Mouse (Mus musculus) forebrain, embryonic 11.5 days (tissue): ENCODE data around the gene 1700042G07Rik. TPM values are rescaled to one million over a fixed set of nuclear protein-coding genes. Genes with fewer than 3 reads are reported as not detected.

Source experiments
- ATAC-seq: fragments of 200-750 bp; cut with Nextera tagmentation; replicated peaks from 2 replicates; pipeline ENCODE4 v1.8.0; 2017; ENCODE audit warnings: moderate TSS enrichment; ENCODE audit not compliant: low FRiP score
- DNase-seq: peaks from one replicate; pipeline ENCODE4 v3.0.0-alpha.2; 2017; ENCODE audit warnings: low spot score
- H3K27ac ChIP-seq: fragments of 300-500 bp; sonication (generic); 2 replicates; pipeline ENCODE4 v1.5.1; 2014; ENCODE audit warnings: low read depth, low read length
- H3K27me3 ChIP-seq: fragments of 300-500 bp; sonication (generic); 2 replicates; pipeline ENCODE4 v1.6.1; 2014; ENCODE audit warnings: mild to moderate bottlenecking, low read length, mixed read lengths; ENCODE audit not compliant: control insufficient read depth, insufficient read depth
- H3K36me3 ChIP-seq: fragments of 300-500 bp; sonication (generic); 2 replicates; pipeline ENCODE4 v1.6.1; 2014; ENCODE audit warnings: mild to moderate bottlenecking, low read length, moderate library complexity, mixed read lengths; ENCODE audit not compliant: control insufficient read depth, insufficient read depth
- H3K4me1 ChIP-seq: fragments of 300-500 bp; sonication (generic); replicated peaks from 2 replicates; pipeline ENCODE4 v1.6.1; 2014; ENCODE audit warnings: low read length, mixed read lengths; ENCODE audit not compliant: control insufficient read depth, insufficient read depth
- H3K4me2 ChIP-seq: fragments of 300-500 bp; sonication (generic); 2 replicates; pipeline ENCODE4 v1.6.1; 2014; ENCODE audit warnings: low read depth, mild to moderate bottlenecking, low read length, moderate library complexity, mixed read lengths; ENCODE audit not compliant: severe bottlenecking
- H3K4me3 ChIP-seq: fragments of 300-500 bp; sonication (generic); 2 replicates; pipeline ENCODE4 v1.5.1; 2014; ENCODE audit warnings: low read depth, low read length
- H3K9ac ChIP-seq: fragments of 300-500 bp; sonication (generic); 2 replicates; pipeline ENCODE4 v1.6.1; 2014; ENCODE audit warnings: low read length
- H3K9me3 ChIP-seq: fragments of 300-500 bp; sonication (generic); 2 replicates; pipeline ENCODE4 v1.6.1; 2016; ENCODE audit warnings: low read length, mixed read lengths; ENCODE audit not compliant: control insufficient read depth
- WGBS: fragments of 180-500 bp; shearing (Covaris S2); extraction: QIAGEN DNeasy Blood & Tissue Kit; methylation state at CpG from one replicate; pipeline ENCODE4 v1.1.7; 2014; 5-methylcytosine and 5-hydroxymethylcytosine counted together
- polyA plus RNA-seq: library from polyadenylated mRNA; unstranded; fragments of >200 nt; fragmentation: Nextera tagmentation; extraction: Ambion mirVana; gene quantifications from 2 replicates; pipeline ENCODE4 v1.2.1, GENCODE M21; 2014

The 1700042G07Rik gene
- polyA plus RNA-seq, 1 experiment from 2014 or later, result not detected

- WGBS, result 95% methylated on average over 15 of the region's 15 CpGs
- Histone ChIP-seq H3K27ac (no peak overlapping the region), H3K9me3 (no peaks in the 10 kb centered on the region), H3K27me3 (no peaks in the 10 kb centered on the region), H3K4me1 (peaks cover 6% of the 10 kb centered on the region), H3K4me3 (no peak overlapping the region), H3K36me3 (peaks cover 10% of the 10 kb centered on the region; the same call in 1 of the 2 replicates), H3K9ac (no peak overlapping the region), H3K4me2 (no peak overlapping the region)
- ATAC-seq (no peak), DNase-seq (no peak)
These were observed 20.5 kb upstream of the 1700042G07Rik start for GRCm38 (mm10) chr4:116152702-116153101.

- Histone ChIP-seq H3K4me1 (no peaks in the 10 kb centered on the region), H3K4me3 (no peak overlapping the region), H3K36me3 (peaks cover 13% of the 10 kb centered on the region; the same call in 1 of the 2 replicates), H3K4me2 (no peak overlapping the region), H3K9ac (no peak overlapping the region), H3K27me3 (no peaks in the 10 kb centered on the region), H3K27ac (no peak overlapping the region), H3K9me3 (no peaks in the 10 kb centered on the region)
- DNase-seq (no peak), ATAC-seq (no peak)
- WGBS, result 86% methylated on average over 2 of the region's 2 CpGs
These were observed 15.3 kb upstream of the 1700042G07Rik start for GRCm38 (mm10) chr4:116157882-116158281.

DNA sequence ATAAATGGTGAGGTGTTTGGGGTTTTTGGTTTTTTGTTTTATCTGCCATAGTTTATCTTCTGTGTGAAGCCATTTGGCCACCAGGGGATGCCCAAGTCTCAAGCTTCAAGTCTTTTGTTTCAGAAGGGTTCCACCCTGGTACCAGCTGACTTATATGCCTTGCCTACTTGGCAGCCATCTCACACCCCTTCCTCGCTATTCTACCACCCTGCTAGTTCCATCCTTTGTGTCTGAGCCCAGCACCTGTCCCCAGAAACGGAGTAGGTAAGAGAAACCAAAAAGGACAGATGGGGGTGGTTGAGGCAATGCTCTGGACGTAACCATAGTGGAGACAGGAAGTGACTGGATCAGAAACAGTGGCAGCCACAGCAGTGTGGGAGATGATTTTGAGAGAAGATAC is 13.3 kb upstream of the 1700042G07Rik start:
- Histone ChIP-seq H3K4me2 (no peak overlapping the region), H3K9ac (no peak overlapping the region), H3K9me3 (no peaks in the 10 kb centered on the region), H3K27ac (no peak overlapping the region), H3K36me3 (peaks cover 8% of the 10 kb centered on the region; the same call in 1 of the 2 replicates), H3K4me1 (no peaks in the 10 kb centered on the region), H3K4me3 (no peak overlapping the region), H3K27me3 (no peaks in the 10 kb centered on the region)
- 83% methylated on average over 3 of the region's 3 CpGs for WGBS
- DNase-seq (no peak), ATAC-seq (no peak)

DNA sequence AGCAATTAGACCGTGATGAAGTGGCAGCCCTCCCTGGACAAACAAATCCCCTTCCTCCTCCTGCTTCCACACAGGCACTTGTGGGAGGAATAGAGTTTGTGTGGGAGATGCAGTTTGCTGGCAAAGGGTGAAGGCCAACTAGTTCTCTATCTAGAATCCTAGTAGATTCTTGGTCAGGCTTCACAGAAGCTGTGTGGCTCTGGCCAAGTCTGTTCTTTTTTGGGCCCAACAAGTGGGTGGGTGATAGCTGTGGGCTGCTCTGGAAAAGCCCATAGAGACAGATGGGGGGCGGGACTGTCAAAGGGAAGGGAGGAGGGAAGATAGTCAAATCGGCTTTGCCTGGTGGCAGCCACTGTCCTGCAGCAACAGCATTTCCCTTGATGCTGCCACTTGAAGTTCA is 12.4 kb upstream of the 1700042G07Rik start:
- no peak overlapping the region for H3K9ac ChIP-seq
- WGBS, result 91% methylated on average over 3 of the region's 3 CpGs
- peaks cover 8% of the 10 kb centered on the region; the same call in 1 of the 2 replicates for H3K36me3 ChIP-seq
- H3K4me3 ChIP-seq, result no peak overlapping the region
- ATAC-seq, result no peak
- DNase-seq, result no peak
- H3K4me1 ChIP-seq, result no peaks in the 10 kb centered on the region
- H3K27me3 ChIP-seq, result no peaks in the 10 kb centered on the region
- H3K9me3 ChIP-seq, result no peaks in the 10 kb centered on the region
- no peak overlapping the region for H3K4me2 ChIP-seq
- no peak overlapping the region for H3K27ac ChIP-seq

GRCm38 (mm10) chr4:116162142-116162541 is 11.0 kb upstream of the 1700042G07Rik start:
- no peaks in the 10 kb centered on the region for H3K4me1 ChIP-seq
- H3K27ac ChIP-seq, result no peak overlapping the region
- no peak overlapping the region for H3K4me3 ChIP-seq
- no peaks in the 10 kb centered on the region for H3K27me3 ChIP-seq
- WGBS, result 88% methylated on average over 4 of the region's 4 CpGs
- H3K9ac ChIP-seq, result no peak overlapping the region
- H3K9me3 ChIP-seq, result no peaks in the 10 kb centered on the region
- no peak overlapping the region for H3K4me2 ChIP-seq
- H3K36me3 ChIP-seq, result peaks cover 2% of the 10 kb centered on the region; the same call in 1 of the 2 replicates
- no peak for DNase-seq
- ATAC-seq, result no peak

DNA sequence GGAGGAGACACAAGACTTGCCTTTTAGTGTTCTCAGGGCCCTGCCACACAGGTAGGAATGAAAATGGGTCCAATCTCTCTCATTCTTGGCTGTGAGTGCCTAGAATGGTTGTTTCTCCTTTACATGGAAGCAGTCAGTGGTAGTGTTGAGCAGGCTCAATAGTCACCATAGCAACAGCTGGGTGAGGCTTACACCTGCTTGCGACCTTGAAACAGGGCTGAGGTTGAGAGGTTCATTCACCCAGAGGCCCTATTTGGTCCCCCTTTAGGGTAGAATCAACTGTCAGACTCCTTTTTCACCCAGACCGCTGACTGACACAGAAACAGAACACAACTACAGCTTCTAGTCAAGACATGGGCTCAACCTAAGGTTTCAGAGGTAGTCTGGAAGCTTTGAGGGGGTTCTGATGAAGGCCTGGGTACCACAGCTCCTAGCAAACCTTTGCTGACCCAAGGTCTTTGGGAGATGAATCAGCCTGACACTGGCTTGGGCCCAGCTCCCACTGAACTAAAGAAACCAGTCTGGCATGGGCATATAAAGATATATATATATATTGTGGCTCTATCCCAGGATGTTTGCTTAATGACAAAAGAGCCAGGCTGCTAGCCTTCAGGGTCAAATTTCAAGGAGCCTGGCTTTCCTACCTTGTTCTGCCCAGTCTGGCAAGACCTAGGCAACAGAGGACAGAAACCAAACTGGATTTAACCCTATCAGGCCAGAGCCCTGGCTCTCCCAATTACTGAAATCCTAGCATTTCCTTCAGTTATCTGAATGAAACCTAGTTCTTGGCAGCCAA is 8.2 kb upstream of the 1700042G07Rik start:
- no peak overlapping the region for H3K4me2 ChIP-seq
- ATAC-seq (no peak), DNase-seq (no peak)
- no peak overlapping the region for H3K27ac ChIP-seq
- no peaks in the 10 kb centered on the region for H3K9me3 ChIP-seq
- H3K36me3 ChIP-seq, result no peaks in the 10 kb centered on the region
- WGBS, result 83% methylated on average over 2 of the region's 2 CpGs
- no peaks in the 10 kb centered on the region for H3K27me3 ChIP-seq
- no peaks in the 10 kb centered on the region for H3K4me1 ChIP-seq
- no peak overlapping the region for H3K9ac ChIP-seq
- H3K4me3 ChIP-seq, result no peak overlapping the region

GRCm38 (mm10) chr4:116165708-116166407 is 7.3 kb upstream of the 1700042G07Rik start:
- Histone ChIP-seq H3K4me3 (no peak overlapping the region), H3K36me3 (no peaks in the 10 kb centered on the region), H3K4me2 (no peak overlapping the region), H3K9me3 (no peaks in the 10 kb centered on the region), H3K27ac (no peak overlapping the region), H3K27me3 (no peaks in the 10 kb centered on the region), H3K4me1 (no peaks in the 10 kb centered on the region), H3K9ac (no peak overlapping the region)
- 79% methylated on average over 8 of the region's 8 CpGs for WGBS
- ATAC-seq, result no peak
- no peak for DNase-seq

DNA sequence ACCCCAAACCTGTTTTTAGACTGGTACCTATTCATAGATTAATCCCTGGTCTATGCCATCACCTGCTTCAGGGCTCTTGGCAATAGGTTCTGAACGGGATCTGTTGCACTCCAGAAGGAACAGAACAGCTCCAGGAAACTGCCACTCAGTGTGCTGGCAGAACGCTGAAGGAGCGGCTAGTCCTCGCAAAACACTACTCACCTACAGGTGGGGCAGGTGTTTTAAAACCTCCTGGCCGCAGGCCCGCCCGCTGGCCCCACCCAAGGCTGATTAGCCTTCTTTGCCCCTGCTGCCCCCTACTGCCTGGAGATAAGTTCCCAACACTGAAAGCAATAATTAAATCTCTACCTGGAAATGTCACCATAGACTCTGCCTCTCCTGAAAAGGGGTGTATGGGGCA is 5.8 kb upstream of the 1700042G07Rik start, which contains the start of gene Tspan1:
Gene Tspan1 (minus strand): TSS at position 198 of the 400 bp plus-strand sequence.
- WGBS, result 30% methylated on average over 7 of the region's 7 CpGs
- H3K4me2 ChIP-seq, result no peak within 1 kb of the TSS
- H3K9me3 ChIP-seq, result no peaks in the 10 kb centered on the region
- no peaks in the 10 kb centered on the region for H3K4me1 ChIP-seq
- H3K4me3 ChIP-seq, result no peak within 1 kb of the TSS
- DNase-seq (no peak), ATAC-seq (no peak)
- H3K27ac ChIP-seq, result no peak within 1 kb of the TSS
- no peaks in the 10 kb centered on the region for H3K27me3 ChIP-seq
- no peak within 1 kb of the TSS for H3K9ac ChIP-seq
- H3K36me3 ChIP-seq, result no peaks in the 10 kb centered on the region
